Mouse (Mus musculus) thymus, postnatal 0 days (tissue): ENCODE measurements around the gene Urb1. TPM values are rescaled to one million over a fixed set of nuclear protein-coding genes. Genes with fewer than 3 reads are reported as not detected.
"Not testable (repeated sequence)": the region's sequence is repeated elsewhere in the genome, so short reads cannot be mapped to it uniquely, and the experiment has no call there.

ENCODE experiments used
- DNase-seq: peaks from one replicate; pipeline ENCODE4 v3.0.0-alpha.2; 2015; ENCODE audit warnings: low spot score
- polyA plus RNA-seq: library from polyadenylated mRNA; unstranded; fragments of >200 nt; fragmentation: Nextera tagmentation; extraction: Ambion mirVana; gene quantifications from 2 replicates; pipeline ENCODE4 v1.2.1, GENCODE M21; 2015

Gene Urb1
- polyA plus RNA-seq, 1 experiment from 2014 or later = 6.0 TPM

DNA sequence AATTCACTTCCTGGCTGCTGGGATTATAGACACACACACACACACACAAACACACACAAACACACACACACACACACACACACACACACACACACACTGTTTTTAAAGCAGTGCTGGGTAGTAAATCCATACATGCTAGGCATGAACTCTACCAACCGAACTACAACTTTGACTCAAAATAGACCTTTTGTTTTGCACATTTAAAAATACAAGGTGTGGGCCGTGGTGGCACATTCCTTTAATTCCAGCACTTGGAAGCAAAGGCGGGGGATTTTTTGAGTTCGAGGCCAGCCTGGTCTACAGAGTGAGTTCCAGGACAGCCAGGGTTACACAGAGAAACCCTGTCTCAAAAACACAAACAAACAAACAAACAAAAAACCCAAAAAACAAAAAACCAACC is 13.8 kb upstream of the Urb1 start:
- not testable (repeated sequence) for DNase-seq

- no peak for DNase-seq
Observed at GRCm38 (mm10) chr16:90822981-90823380, 12.8 kb upstream of the Urb1 start.

DNA sequence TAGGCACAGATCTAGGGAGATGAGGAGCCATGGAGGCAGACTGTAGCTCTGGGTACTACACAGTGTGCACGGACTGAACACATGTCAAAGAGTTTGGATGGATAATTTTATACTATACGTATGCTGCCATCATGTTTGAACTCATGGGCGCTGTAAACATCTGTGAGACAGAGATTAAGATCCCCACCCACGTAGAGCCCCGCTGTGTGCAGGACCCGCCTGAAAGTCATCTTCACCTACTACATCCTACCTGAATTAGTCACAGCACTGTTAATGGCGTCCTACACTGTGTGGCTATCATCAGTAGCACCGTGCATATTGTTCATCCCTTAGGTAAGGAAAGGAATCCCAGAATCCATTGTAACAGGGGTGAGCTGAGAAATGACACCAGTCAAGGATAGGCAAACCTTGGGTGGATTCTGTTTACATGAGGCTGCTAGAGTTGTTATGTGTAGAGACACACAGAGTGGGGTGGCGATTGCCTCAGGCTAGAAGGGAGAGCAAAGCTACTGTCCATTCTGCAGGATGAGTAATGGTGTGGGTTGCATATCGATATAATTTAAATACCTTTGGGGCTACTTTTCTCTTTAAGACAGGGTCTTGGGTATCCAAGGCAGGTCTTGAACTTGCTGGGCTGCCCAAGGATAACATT is 12.2 kb upstream of the Urb1 start:
- DNase-seq = no peak

DNA sequence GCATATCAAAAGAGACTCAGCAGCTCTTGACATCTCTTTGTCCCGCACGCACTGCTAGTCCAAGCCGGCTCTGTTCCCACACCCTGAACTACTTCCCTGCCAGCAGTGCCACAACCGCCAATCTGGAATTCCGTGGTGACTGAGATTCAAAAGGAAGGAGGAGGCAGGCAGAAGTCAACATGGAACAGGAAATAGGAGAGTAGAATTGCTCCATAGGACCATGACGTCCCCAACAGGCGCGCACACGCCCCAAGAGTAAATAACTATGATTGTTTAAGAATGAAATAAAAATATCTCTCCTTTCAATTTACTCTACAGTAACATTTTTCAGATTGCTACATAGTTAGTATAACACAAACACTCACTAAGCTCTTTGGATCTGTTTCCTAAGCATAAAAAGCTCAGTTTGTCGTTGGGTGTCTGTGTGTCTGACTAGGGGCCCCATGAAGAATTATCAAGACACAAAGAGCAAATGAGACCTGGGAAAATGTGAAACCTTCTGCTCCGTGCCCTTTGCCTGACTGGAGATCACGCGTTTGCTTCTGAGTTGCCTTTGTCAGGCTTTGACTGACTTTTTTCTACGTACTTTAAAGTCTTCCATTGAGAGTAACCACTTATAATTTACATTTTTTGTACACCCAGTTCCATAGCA is 11.0 kb upstream of the Urb1 start:
- DNase-seq = no peak

GRCm38 (mm10) chr16:90820326-90820725 is 10.1 kb upstream of the Urb1 start:
- no peak for DNase-seq

GRCm38 (mm10) chr16:90812086-90812485 is 1.9 kb upstream of the Urb1 start:
- DNase-seq = no peak

DNA sequence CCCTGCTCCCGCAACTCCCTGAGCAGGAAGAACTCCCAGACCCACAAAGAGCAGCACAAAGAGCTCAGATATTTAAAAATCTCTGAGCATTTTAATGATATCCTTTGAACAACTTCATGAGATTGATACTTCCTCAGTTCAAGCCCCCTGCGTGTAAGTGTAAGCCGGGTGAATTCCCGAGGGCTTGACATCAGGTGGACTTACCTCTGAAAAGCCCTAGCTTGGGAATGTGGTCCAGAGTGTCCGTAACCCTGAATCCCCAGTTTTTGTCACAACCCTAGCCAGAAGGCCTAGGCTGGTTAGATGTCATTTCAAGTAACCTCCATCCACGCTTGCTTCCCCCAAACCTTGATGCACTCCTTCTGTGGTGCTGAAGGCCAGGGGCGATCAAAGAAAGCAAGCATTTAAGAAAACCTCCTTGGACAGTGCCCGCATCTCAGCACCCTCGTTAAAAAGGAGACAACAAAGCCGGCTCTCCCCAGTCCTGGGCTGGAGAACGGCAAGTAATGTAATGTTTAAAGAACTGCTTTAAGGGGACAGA is 573 bp upstream of the Urb1 start:
- DNase-seq = no peak

DNA sequence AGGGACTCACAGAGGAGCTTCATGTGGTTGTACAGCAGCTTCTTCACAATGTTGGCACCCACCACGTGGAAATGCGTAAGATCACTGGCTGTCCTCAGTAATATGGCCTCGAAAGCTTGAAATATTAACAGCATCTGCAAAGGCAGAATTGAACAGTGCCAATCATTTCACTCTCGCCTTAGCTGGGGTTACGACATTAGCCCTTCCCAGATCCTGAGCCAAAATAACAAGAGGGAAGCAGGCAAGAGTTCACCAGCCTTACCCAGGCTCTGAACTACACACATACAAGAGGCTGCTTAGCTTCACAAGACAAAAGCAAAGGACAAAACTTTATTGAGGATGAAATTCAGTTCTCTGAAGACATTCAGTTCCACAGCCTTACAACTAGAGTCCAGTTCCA is 5.7 kb downstream of the Urb1 start:
- DNase-seq = no peak

- DNase-seq = peak; percentile 5
Observed at GRCm38 (mm10) chr16:90801928-90802327, 8.3 kb downstream of the Urb1 start.

DNA sequence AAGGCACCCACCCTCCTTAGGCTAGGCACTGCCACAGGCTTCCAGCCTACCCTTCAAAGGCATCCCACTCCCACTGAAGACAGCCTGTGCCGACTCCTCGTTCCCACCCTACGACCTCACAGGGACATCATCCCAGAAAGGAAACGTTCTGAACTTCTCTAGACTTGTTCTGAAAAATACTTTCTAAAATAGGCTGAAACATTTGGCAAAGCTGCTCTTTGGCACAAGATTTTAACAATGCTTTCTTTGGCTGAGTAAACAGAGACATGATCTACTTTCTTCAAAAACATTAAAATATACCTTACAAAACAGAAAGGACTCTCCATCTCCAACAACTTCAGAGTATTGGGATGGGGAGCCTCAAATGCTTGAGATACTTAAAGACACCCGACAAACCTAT is 9.0 kb downstream of the Urb1 start:
- DNase-seq = no peak

DNA sequence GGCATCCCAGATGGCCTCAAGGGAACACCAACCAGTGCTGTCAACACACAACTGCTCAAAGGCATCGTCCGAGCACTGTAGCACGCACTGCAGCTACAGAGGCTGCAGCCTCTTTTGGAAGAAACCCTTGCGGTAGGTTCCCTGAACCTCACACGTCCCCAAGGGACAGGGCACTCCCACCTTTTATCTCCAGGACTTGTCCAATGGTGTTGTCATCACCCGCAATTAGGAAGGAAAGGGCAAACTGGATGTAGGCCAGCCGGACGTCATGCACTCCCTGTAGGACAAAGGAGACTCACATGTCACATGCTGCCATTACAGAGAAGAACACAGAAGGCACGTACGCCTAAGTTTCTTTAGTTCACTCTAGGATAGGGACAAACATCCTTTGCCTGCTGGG is 10.4 kb downstream of the Urb1 start:
- no peak for DNase-seq

DNA sequence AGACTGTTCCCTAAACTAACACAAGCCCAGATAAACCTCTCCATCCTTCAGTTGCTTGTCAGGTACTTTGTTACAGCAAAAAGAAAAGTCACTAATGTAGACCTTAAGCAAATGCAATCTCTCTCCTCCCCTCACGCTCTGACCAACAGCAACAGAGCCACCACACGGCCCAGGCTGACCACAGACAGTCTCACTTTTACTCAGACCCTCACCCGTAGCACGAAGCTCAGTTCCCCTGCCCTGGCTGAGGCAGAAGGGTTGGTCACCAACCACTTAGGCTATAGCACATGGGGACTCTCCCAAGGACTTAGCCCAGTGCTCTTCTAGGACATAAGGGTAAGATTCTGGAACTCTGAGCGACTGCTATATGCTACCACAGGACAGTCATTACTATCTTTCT is 11.4 kb downstream of the Urb1 start:
- no peak for DNase-seq

GRCm38 (mm10) chr16:90798446-90798845 is 11.8 kb downstream of the Urb1 start:
- no peak for DNase-seq

GRCm38 (mm10) chr16:90794708-90795107 is 15.5 kb downstream of the Urb1 start:
- DNase-seq = no peak

DNA sequence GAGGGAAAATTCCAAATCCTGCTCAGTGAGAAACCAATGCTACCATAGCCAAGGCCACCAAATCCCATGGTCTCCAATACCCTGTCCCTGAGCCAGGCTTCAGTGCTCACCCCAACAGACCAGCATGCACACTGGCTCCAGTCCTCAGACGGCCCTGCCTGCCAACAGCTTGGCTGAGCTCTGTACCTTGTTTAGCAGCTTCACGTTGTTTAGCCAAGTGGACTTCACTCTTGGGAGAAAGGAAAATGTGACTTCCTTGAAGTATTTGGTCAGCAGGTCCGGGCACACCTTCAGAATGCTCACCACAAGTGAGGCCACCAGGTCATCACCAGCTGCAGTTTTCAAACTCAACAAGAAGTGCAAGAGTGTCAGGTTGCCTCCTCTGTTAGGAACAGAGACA is 17.7 kb downstream of the Urb1 start:
- no peak for DNase-seq

- DNase-seq = no peak
Observed at GRCm38 (mm10) chr16:90792066-90792465, 18.1 kb downstream of the Urb1 start.

DNA sequence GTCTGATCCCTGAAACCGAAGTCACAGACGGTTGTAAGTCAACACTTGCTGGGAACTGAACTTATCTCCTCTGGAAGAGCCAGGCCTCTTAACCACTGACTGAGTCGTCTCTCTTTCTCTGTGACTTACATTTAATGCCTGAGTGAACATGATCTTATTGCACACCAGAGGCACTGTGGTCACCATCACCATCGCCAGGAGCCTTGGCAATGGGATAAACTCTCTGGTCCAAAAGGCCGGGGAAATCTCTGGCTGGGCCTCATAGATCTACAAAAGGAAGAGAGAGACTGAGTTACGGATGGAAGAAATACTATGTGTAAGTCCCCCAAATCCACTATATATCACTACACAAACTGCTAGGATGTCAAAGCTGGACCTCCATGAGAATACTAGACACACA is 19.3 kb downstream of the Urb1 start:
- DNase-seq = no peak

DNA sequence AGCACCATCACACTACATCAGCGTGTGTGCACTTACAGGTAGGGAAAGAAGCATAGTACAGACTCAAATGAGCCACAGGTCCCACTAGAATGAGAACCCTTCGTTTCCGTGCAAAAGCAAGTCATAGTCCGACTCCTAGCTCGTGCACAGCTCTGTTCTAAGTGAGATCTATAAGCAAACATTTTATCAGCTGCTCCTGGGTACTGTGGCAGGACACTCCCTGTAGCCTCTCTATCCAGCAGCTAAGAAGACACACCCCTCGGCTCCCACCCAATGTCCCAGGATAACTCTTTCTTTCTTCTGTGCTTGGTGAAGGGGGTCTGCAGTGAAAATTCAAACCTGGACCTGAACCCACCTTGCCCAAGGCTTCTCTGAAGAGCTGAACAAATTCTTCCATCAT is 21.6 kb downstream of the Urb1 start:
- DNase-seq = no peak

DNA sequence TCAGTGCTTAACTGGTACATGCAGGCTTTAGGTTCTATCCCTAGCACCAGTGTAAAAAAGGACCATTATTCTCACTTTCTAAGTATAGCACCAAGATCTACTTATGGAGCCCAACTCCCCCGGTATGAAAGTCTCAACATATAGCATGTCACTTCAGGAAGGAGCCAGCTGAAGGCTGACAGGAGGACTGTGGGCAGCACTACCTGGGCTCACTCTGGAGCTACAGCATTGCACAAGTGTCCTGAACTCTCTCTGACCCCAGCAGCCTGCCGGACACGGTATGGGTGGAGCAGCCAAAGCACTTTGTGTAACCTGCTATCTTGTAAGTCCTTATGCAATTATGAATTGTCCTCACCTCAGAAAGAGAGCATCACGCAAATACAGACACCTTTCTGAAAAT is 25.0 kb downstream of the Urb1 start:
- DNase-seq = no peak

- no peak for DNase-seq
Observed at GRCm38 (mm10) chr16:90783302-90783701, 26.9 kb downstream of the Urb1 start.

DNA sequence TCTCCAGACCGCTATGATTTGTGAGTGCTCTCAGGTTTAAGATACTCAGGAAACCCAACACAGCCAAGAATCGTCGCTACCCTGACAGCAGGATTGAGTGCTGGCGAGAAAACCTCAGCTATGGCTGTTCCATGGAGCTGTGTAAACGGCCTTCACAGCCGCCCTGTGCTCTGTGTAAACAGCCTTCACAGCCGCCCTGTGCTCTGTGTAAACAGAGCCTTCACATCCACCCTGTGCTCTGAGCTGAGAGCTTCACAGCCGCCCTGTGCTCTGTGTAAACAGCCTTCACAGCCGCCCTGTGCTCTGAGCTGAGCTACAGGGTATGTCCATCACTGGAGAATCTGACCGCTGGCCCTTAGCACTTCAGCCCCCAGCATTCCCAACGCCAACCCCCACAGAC is 30.4 kb downstream of the Urb1 start:
- DNase-seq = no peak

DNA sequence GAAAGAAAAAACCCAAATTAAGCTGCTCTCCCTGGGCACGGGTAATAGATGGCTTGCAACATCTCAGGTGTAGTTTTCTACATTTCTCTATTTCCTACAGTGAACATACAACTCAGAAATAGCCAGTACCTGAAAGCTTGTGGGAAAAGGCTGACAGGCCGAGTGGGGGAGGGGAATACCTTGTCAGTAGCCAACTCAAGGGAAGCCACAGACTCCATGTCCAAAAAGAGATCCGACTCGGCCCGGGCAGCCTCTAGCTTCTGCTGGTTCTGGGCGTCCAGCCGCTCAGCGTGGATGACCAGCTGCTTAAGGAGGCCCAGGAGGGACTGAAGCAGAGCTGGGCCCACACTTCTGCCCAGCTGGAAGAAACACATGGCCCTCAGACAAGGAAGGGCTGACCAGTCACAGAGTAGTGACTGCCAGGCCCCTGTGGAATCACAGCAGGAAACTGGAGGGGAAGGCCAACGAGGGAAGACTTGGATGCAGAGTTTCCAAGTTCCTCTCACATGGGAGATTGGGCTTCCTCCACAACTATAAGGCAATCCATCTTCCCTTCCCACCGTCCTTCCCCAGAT is 34.2 kb downstream of the Urb1 start:
- DNase-seq = no peak

DNA sequence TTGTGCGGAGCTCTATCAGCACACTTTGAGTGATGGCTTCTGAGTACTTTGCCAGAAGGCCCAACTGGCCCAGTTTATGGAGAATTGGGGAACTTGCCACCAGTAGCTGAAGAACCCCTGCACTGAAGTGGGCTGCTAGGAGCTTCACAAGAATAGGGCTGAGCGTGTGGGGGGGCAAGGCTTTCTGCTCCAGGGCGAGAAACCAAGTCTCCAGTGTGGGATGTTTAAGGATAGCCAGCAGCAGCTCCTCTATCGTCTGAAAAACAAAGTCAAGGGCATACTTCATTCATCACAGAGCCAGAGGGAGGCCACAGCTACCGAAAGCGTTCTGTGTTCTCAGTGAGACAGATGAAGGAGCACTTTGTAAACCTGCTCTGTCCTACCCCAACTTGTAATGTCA is 35.6 kb downstream of the Urb1 start:
- no peak for DNase-seq
